Comparison of ENCODE assay signal across 9 mouse cellular contexts in the genomic region with DNA sequence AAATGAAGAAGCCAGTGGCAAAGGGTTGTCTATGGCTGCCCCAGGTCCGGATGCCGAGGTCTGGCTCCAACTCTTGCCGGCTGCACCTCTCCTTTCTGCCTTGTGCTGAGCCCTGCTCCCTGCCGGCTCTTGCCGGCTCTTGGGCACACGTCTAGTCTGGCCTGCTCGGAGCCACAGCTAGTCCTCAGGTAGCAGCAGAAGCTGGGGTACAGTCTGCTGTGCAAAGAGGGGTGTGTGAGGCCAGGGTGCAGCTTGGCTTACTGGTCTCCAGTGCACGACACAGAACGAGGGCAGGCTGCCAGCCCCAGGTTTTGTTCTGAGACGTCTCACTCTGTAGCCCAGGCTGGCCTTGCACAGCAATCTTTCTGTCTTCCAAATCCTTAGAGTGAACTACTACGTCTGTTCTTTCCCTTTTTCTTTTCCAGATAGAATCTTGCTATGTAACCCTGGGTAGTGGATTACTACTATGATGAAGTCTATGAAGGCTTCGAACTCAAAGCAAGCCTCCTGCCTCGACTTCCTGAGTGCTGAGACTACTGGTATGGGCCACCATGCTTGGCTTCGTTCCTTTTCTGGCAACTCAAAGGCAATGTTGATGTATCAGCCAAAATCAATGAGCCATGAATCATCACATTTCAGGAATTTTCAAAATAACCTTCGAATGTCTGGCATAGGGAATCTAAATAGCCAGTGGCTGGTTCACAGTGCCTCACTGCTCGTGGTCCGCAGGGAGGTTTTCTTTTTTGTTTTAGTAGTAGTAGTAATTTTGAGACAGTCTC. TPM values are rescaled to one million over a fixed set of nuclear protein-coding genes. Genes with fewer than 3 reads are reported as not detected.
DNase-seq lines count a peak whose midpoint lies in the region; ATAC-seq and TF ChIP-seq lines count a peak whose summit lies in the region.
"Had no signal": no experiment of that assay in that cellular context is flagged by ENCODE, and none has a peak within 500 bp of the region (broad histone marks: within the 10 kb centered on the region; RNA-seq: fewer than 3 reads in every experiment).

No protein-coding gene starts in this region.

- H3K9ac ChIP-seq in heart, postnatal 0 days (replicated peaks; ENCODE audit: low read depth, low read length): no peak overlapping the region
- H3K9ac ChIP-seq in ES-E14 (ENCODE audit: insufficient read depth, low read depth, low read length, poor library complexity, severe bottlenecking): 0 out of 2 replicates have a peak overlapping the region, but pooled peaks have one; percentile 19
- no peak overlapping the region for H3K9ac ChIP-seq in intestine, postnatal 0 days (ENCODE audit: low read depth, low read length)

- H3K27ac ChIP-seq in heart, postnatal 0 days (ENCODE audit: low read depth): peak overlapping the region; percentile 85
- 0 out of 2 replicates have a peak overlapping the region, but pooled peaks have one; percentile 64 for H3K27ac ChIP-seq in ES-E14 (ENCODE audit: insufficient read depth, low read depth, low read length, poor library complexity, severe bottlenecking)
- peak overlapping the region; percentile 94 for H3K27ac ChIP-seq in intestine, postnatal 0 days (ENCODE audit: low read depth, low read length)

- no peak overlapping the region for H3K4me2 ChIP-seq in heart, postnatal 0 days (ENCODE audit: low read depth, low read length)
- H3K4me2 ChIP-seq in intestine, postnatal 0 days (replicated peaks; ENCODE audit: low read depth): peak overlapping the region; percentile 45; the same call in 1 of the 2 replicates

- no peak overlapping the region for H3K4me3 ChIP-seq in heart, postnatal 0 days (ENCODE audit: low read depth, low read length)
- H3K4me3 ChIP-seq in ES-E14 (ENCODE audit: insufficient read depth in 1 of 2, low read depth in 1 of 2, low read length in 2 of 2, poor library complexity in 1 of 2, severe bottlenecking in 1 of 2): no peak overlapping the region
- H3K4me3 ChIP-seq in intestine, postnatal 0 days (ENCODE audit: low read depth, low read length): no peak overlapping the region

- H3K27me3 ChIP-seq in heart, postnatal 0 days (ENCODE audit: control insufficient read depth, insufficient read depth, low read length): no peaks in the 10 kb centered on the region
- H3K27me3 ChIP-seq in intestine, postnatal 0 days (replicated peaks; ENCODE audit: control insufficient read depth, insufficient read depth, low read length): no peaks in the 10 kb centered on the region

- no peak for DNase-seq in heart, postnatal 0 days (ENCODE audit: low spot score)
- no peak for DNase-seq in heart, adult 9 months (ENCODE audit: low spot score in 2 of 2)
- DNase-seq in ES-E14 (ENCODE audit: low read depth, low spot score): no peak
- peak; percentile 67 to 73 for DNase-seq in cerebellum, postnatal 14 days
- no peak for DNase-seq in urinary bladder, postnatal 14 days (ENCODE audit: low spot score)
- DNase-seq in thymus, postnatal 25 days: no peak
- no peak for DNase-seq in retina, postnatal 1 day

- no peaks in the 10 kb centered on the region for H3K9me3 ChIP-seq in heart, postnatal 0 days (replicated peaks; ENCODE audit: control insufficient read depth, low read length)
- H3K9me3 ChIP-seq in ES-E14 (ENCODE audit: control insufficient read depth, insufficient read depth, low read depth, low read length): no peaks in the 10 kb centered on the region
- no peaks in the 10 kb centered on the region for H3K9me3 ChIP-seq in intestine, postnatal 0 days (ENCODE audit: control insufficient read depth)

- no peak for TF ChIP-seq EP300 in heart, postnatal 0 days (IDR thresholded peaks at IDR 0.05; ENCODE audit: low read depth)

- in situ Hi-C loops in ES-E14 (cut with MboI; ENCODE audit: low sequenced_read_pairs in 2 of 2, unreplicated experiment in 2 of 2): no loop called here

- H3K4me1 ChIP-seq in heart, postnatal 0 days (ENCODE audit: control insufficient read depth, insufficient read depth): peaks cover 21% of the 10 kb centered on the region
- peaks cover 2 to 18% of the 10 kb centered on the region in 2 experiments; a peak in 3 of 4 replicates for H3K4me1 ChIP-seq in ES-E14 (ENCODE audit: control insufficient read depth in 2 of 2, insufficient read depth in 2 of 2, low read length in 2 of 2, poor library complexity in 1 of 2)
- H3K4me1 ChIP-seq in intestine, postnatal 0 days (replicated peaks; ENCODE audit: control insufficient read depth, insufficient read depth, low read length): peaks cover 15% of the 10 kb centered on the region

- 82% methylated on average over 17 of the region's 17 CpGs for WGBS in heart, postnatal 0 days
- WGBS in intestine, postnatal 0 days: 64% methylated on average over 17 of the region's 17 CpGs

- no peak for TF ChIP-seq CTCF in heart, postnatal 0 days (IDR thresholded peaks at IDR 0.05; ENCODE audit: low read depth)
- TF ChIP-seq CTCF in intestine, postnatal 0 days (IDR thresholded peaks at IDR 0.05; ENCODE audit: low read depth): no peak

- no peak for ATAC-seq in heart, postnatal 0 days (ENCODE audit: insufficient read depth, low read depth)
- ATAC-seq in intestine, postnatal 0 days: 0 out of 2 replicates have a peak, but pooled peaks have one; percentile 12

- 0 out of 2 replicates have a peak, but pooled peaks cover 6% of the 10 kb centered on the region for H3K36me3 ChIP-seq in heart, postnatal 0 days (replicated peaks; ENCODE audit: control insufficient read depth, insufficient read depth, low read length)
- H3K36me3 ChIP-seq in ES-E14 (ENCODE audit: control insufficient read depth, insufficient read depth, low read length, poor library complexity, severe bottlenecking): peaks cover 3% of the 10 kb centered on the region
- H3K36me3 ChIP-seq in intestine, postnatal 0 days (ENCODE audit: control insufficient read depth, insufficient read depth): 0 out of 2 replicates have a peak, but pooled peaks cover 7% of the 10 kb centered on the region

TF ChIP-seq in ES-E14, 5 proteins besides CTCF, POLR2A, EP300 and RAD21:
- TF ChIP-seq ZNF384 (IDR thresholded peaks at IDR 0.05; ENCODE audit: low read depth, low read length): no peak
- no peak for TF ChIP-seq ZC3H11A (IDR thresholded peaks at IDR 0.05; ENCODE audit: borderline replicate concordance, low read depth, low read length)
- no peak for TF ChIP-seq CHD2 (IDR thresholded peaks at IDR 0.05; ENCODE audit: low read depth, low read length)
- TF ChIP-seq MAFK (IDR thresholded peaks at IDR 0.05; ENCODE audit: insufficient read depth, low read depth, low read length): no peak
- TF ChIP-seq HCFC1 (IDR thresholded peaks at IDR 0.05; ENCODE audit: borderline replicate concordance, insufficient read depth, low read length): no peak

RNA-seq across cellular contexts. Expression of gene Mvp, which starts 4.9 kb away (rescaled TPM):
- total RNA-seq in heart, postnatal 0 days (2014; rRNA removed; ENCODE audit: low replicate concordance): 24.2 and 32.5 TPM in 2 replicates
- polyA plus RNA-seq in heart, postnatal 0 days (2015; fragmentation: Nextera tagmentation; extraction: Ambion mirVana): 16.1 and 17.4 TPM in 2 replicates
- 49.2 and 56.0 TPM in 2 replicates for total RNA-seq in ES-E14 (2012; rRNA removed)
- polyA plus RNA-seq in intestine, postnatal 0 days (2015; fragmentation: Nextera tagmentation; extraction: Ambion mirVana): 79.8 and 81.0 TPM in 2 replicates

RNA-seq across cellular contexts. Expression of gene Pagr1b, which starts 6.8 kb away (rescaled TPM):
- total RNA-seq in heart, postnatal 0 days (2014; rRNA removed; ENCODE audit: low replicate concordance): not detected in 2 replicates
- polyA plus RNA-seq in heart, postnatal 0 days (2015; fragmentation: Nextera tagmentation; extraction: Ambion mirVana): not detected in 2 replicates
- total RNA-seq in ES-E14 (2012; rRNA removed): 0.63 and 1.3 TPM in 2 replicates
- 0.68 TPM in 1 of 2 replicates, not detected in the other for polyA plus RNA-seq in intestine, postnatal 0 days (2015; fragmentation: Nextera tagmentation; extraction: Ambion mirVana)
- polyA plus RNA-seq: neural tube, embryonic 14.5 days had no signal

RNA-seq across cellular contexts. Expression of gene Pagr1a, which starts 7.7 kb away (rescaled TPM):
- total RNA-seq in heart, postnatal 0 days (2014; rRNA removed; ENCODE audit: low replicate concordance): not detected in 2 replicates
- 21.7 and 44.8 TPM in 2 replicates for polyA plus RNA-seq in heart, postnatal 0 days (2015; fragmentation: Nextera tagmentation; extraction: Ambion mirVana)
- total RNA-seq in ES-E14 (2012; rRNA removed): 12.1 and 32.3 TPM in 2 replicates
- polyA plus RNA-seq in intestine, postnatal 0 days (2015; fragmentation: Nextera tagmentation; extraction: Ambion mirVana): 26.4 and 37.5 TPM in 2 replicates

RNA-seq across cellular contexts. Expression of gene Gm42742, which starts 11.4 kb away (rescaled TPM):
- 22.8 and 24.8 TPM in 2 replicates for total RNA-seq in heart, postnatal 0 days (2014; rRNA removed; ENCODE audit: low replicate concordance)
- 5.7 and 44.5 TPM in 2 replicates for polyA plus RNA-seq in heart, postnatal 0 days (2015; fragmentation: Nextera tagmentation; extraction: Ambion mirVana)
- 23.4 and 38.4 TPM in 2 replicates for total RNA-seq in ES-E14 (2012; rRNA removed)
- 15.7 and 27.1 TPM in 2 replicates for polyA plus RNA-seq in intestine, postnatal 0 days (2015; fragmentation: Nextera tagmentation; extraction: Ambion mirVana)

RNA-seq across cellular contexts. Expression of gene Prrt2, which starts 11.5 kb away (rescaled TPM):
- not detected in 2 replicates for total RNA-seq in heart, postnatal 0 days (2014; rRNA removed; ENCODE audit: low replicate concordance)
- 0.23 and 1.1 TPM in 2 replicates for polyA plus RNA-seq in heart, postnatal 0 days (2015; fragmentation: Nextera tagmentation; extraction: Ambion mirVana)
- total RNA-seq in ES-E14 (2012; rRNA removed): 0.36 and 0.85 TPM in 2 replicates
- 2.5 and 2.7 TPM in 2 replicates for polyA plus RNA-seq in intestine, postnatal 0 days (2015; fragmentation: Nextera tagmentation; extraction: Ambion mirVana)

Comparison
In these comparisons a context has a peak if more than half of its experiments do, and no peak if none do; other contexts are left out.
1. DNase-seq: peak in cerebellum, postnatal 14 days (2 of 2); none in heart, postnatal 0 days (single experiment), heart, adult 9 months (0 of 2), ES-E14 (single experiment), urinary bladder, postnatal 14 days (single experiment), thymus, postnatal 25 days (single experiment) and retina, postnatal 1 day (single experiment).
2. RNA of gene Pagr1a, which starts 7.7 kb away (total RNA-seq): 12.1 to 32.3 TPM in ES-E14; not detected in heart, postnatal 0 days; every median in the first group is over 10 times any median in the second.
3. Peak in every context shown above with its lines, with median percentiles within 50 percentile points of each other: H3K27ac ChIP-seq.